Mouse (Mus musculus) midbrain, embryonic 11.5 days (tissue): ENCODE results near the gene Med26. TPM values are rescaled to one million over a fixed set of nuclear protein-coding genes. Genes with fewer than 3 reads are reported as not detected.
A peak's percentile ranks its signal among the peaks of the same experiment; 100 is the strongest.

Source experiments
- ATAC-seq: fragments of 200-750 bp; cut with Nextera tagmentation; 2 replicates; pipeline ENCODE4 v1.8.0; 2017; ENCODE audit warnings: moderate TSS enrichment, moderate library complexity; ENCODE audit not compliant: low FRiP score
- DNase-seq: peaks from one replicate; pipeline ENCODE4 v3.0.0; 2015; ENCODE audit warnings: low spot score; ENCODE audit errors: missing footprints
- H3K27ac ChIP-seq: fragments of 300-500 bp; sonication (generic); 2 replicates; pipeline ENCODE4 v1.5.1; 2014; ENCODE audit warnings: low read depth, low read length
- H3K27me3 ChIP-seq: fragments of 300-500 bp; sonication (generic); 2 replicates; pipeline ENCODE4 v1.6.1; 2014; ENCODE audit warnings: mild to moderate bottlenecking, low read length, moderate library complexity, mixed read lengths; ENCODE audit not compliant: control insufficient read depth, insufficient read depth
- H3K36me3 ChIP-seq: fragments of 300-500 bp; sonication (generic); 2 replicates; pipeline ENCODE4 v1.6.1; 2014; ENCODE audit warnings: mild to moderate bottlenecking, low read length, moderate library complexity, mixed read lengths; ENCODE audit not compliant: control insufficient read depth, insufficient read depth
- H3K4me1 ChIP-seq: fragments of 300-500 bp; sonication (generic); 2 replicates; pipeline ENCODE4 v1.6.1; 2014; ENCODE audit warnings: low read length; ENCODE audit not compliant: control insufficient read depth, insufficient read depth
- H3K4me2 ChIP-seq: fragments of 300-500 bp; sonication (generic); 2 replicates; pipeline ENCODE4 v1.6.1; 2014; ENCODE audit warnings: mild to moderate bottlenecking, moderate library complexity
- H3K4me3 ChIP-seq: fragments of 300-500 bp; sonication (generic); 2 replicates; pipeline ENCODE4 v1.5.1; 2014; ENCODE audit warnings: low read depth, low read length
- H3K9ac ChIP-seq: fragments of 300-500 bp; sonication (generic); 2 replicates; pipeline ENCODE4 v1.6.1; 2014; ENCODE audit warnings: low read length
- H3K9me3 ChIP-seq: fragments of 300-500 bp; sonication (generic); 2 replicates; pipeline ENCODE4 v1.6.1; 2016; ENCODE audit warnings: low read length; ENCODE audit not compliant: control insufficient read depth
- WGBS: fragments of 180-500 bp; shearing (Covaris S2); extraction: QIAGEN DNeasy Blood & Tissue Kit; methylation state at CpG from one replicate; pipeline ENCODE4 v1.1.7; 2014; 5-methylcytosine and 5-hydroxymethylcytosine counted together
- microRNA-seq: library from miRNA; unstranded; fragments of <30 nt; microRNA quantifications from one replicate; pipeline ENCODE4, GENCODE M21; 2017
- polyA plus RNA-seq: library from polyadenylated mRNA; unstranded; fragments of >200 nt; fragmentation: Nextera tagmentation; extraction: Ambion mirVana; gene quantifications from 2 replicates; pipeline ENCODE4 v1.2.1, GENCODE M21; 2014

The Med26 gene
- polyA plus RNA-seq, 1 experiment from 2014 or later: 13.6 TPM

- DNase-seq (no peak), ATAC-seq (no peak)
- H3K4me3 ChIP-seq: no peak overlapping the region
- no peak overlapping the region for H3K27ac ChIP-seq
- peaks cover 4% of the 10 kb centered on the region for H3K9me3 ChIP-seq
- H3K27me3 ChIP-seq: no peaks in the 10 kb centered on the region
- no peak overlapping the region for H3K4me2 ChIP-seq
- WGBS: 97% methylated on average over 2 of the region's 2 CpGs
- no peaks in the 10 kb centered on the region for H3K4me1 ChIP-seq
- H3K36me3 ChIP-seq: peaks cover 6% of the 10 kb centered on the region
- no peak overlapping the region for H3K9ac ChIP-seq
These were observed 94.2 kb downstream of the Med26 start for GRCm38 (mm10) chr8:72453904-72454303.

- no peak for ATAC-seq
- no peaks in the 10 kb centered on the region for H3K4me1 ChIP-seq
- 90% methylated on average over 8 of the region's 8 CpGs for WGBS
- no peak overlapping the region for H3K9ac ChIP-seq
- peaks cover 6% of the 10 kb centered on the region for H3K36me3 ChIP-seq
- no peak for DNase-seq
- H3K27ac ChIP-seq: no peak overlapping the region
- peaks cover 4% of the 10 kb centered on the region for H3K9me3 ChIP-seq
- H3K4me2 ChIP-seq: no peak overlapping the region
- H3K27me3 ChIP-seq: no peaks in the 10 kb centered on the region
- no peak overlapping the region for H3K4me3 ChIP-seq
These were observed 96.6 kb downstream of the Med26 start for GRCm38 (mm10) chr8:72451516-72451915.

GRCm38 (mm10) chr8:72445071-72445470 lies 103.0 kb downstream of the Med26 start:
- WGBS: 94% methylated on average over 6 of the region's 6 CpGs

More at GRCm38 (mm10) chr8:72445071-72445470, 103.0 kb downstream of the Med26 start:
- H3K36me3 ChIP-seq: peaks cover 3% of the 10 kb centered on the region; the same call in 1 of the 2 replicates
- no peak overlapping the region for H3K27ac ChIP-seq
- ATAC-seq (no peak), DNase-seq (no peak)
- no peak overlapping the region for H3K4me3 ChIP-seq
- H3K4me2 ChIP-seq: no peak overlapping the region
- H3K4me1 ChIP-seq: 0 out of 2 replicates have a peak, but pooled peaks cover 3% of the 10 kb centered on the region
- H3K27me3 ChIP-seq: no peaks in the 10 kb centered on the region
- no peaks in the 10 kb centered on the region for H3K9me3 ChIP-seq
- H3K9ac ChIP-seq: no peak overlapping the region

Small RNA genes within 50 kb of the gene (microRNA-seq; reads per million reads assigned to microRNA genes)
- not detected for gene Gm28019
- 7.6 reads per million, percentile 27 among the genes with 10 or more reads in this experiment for gene Mir7068

Other genes with a start within 250 kb of the Med26 start
- gene Gm10282, start 243.0 kb downstream of the Med26 start, polyA plus RNA-seq: 39.3 and 42.3 TPM in 2 replicates
- 5.0 and 6.5 TPM in 2 replicates for gene Klf2, start 229.2 kb downstream of the Med26 start, polyA plus RNA-seq
- 67.6 and 71.3 TPM in 2 replicates for gene Eps15l1, start 126.8 kb downstream of the Med26 start, polyA plus RNA-seq
- gene Calr3, start 104.4 kb downstream of the Med26 start, polyA plus RNA-seq: 0.71 and 0.76 TPM in 2 replicates
- gene 1700030K09Rik, start 104.4 kb downstream of the Med26 start, polyA plus RNA-seq: 11.6 and 13.5 TPM in 2 replicates
- gene Cherp, start 73.0 kb downstream of the Med26 start, polyA plus RNA-seq: 57.7 and 62.6 TPM in 2 replicates
- 10.9 and 13.4 TPM in 2 replicates for gene Slc35e1, start 55.7 kb downstream of the Med26 start, polyA plus RNA-seq
- 117 and 121 TPM in 2 replicates for gene Smim7, start 22.8 kb upstream of the Med26 start, polyA plus RNA-seq
- gene Tmem38a, start 23.8 kb upstream of the Med26 start, polyA plus RNA-seq: 9.1 and 11.4 TPM in 2 replicates
- 0.03 and 0.07 TPM in 2 replicates for gene Nwd1, start 98.4 kb upstream of the Med26 start, polyA plus RNA-seq
- gene Sin3b, start 175.0 kb upstream of the Med26 start, polyA plus RNA-seq: 147 and 155 TPM in 2 replicates
- 1.1 and 1.4 TPM in 2 replicates for gene F2rl3, start 213.6 kb upstream of the Med26 start, polyA plus RNA-seq